Mouse (Mus musculus): ENCODE results near the gene Usp1. TPM values are rescaled to one million over a fixed set of nuclear protein-coding genes. Genes with fewer than 3 reads are reported as not detected.
A peak's percentile ranks its signal among the peaks of the same experiment; 100 is the strongest.

Gene Usp1
- total and polyA plus RNA-seq, 2 experiments from 2014 or later, result 16.6 to 34.1 TPM

- H3K9ac ChIP-seq, result no peak overlapping the region
- 93% methylated on average over 4 of the region's 4 CpGs for WGBS
- no peak for DNase-seq
These were observed 2.7 kb upstream of the Usp1 start for GRCm38 (mm10) chr4:98920896-98921295.

GRCm38 (mm10) chr4:98922061-98922642 is 1.5 kb upstream of the Usp1 start:
- 9% methylated on average over 18 of the region's 18 CpGs for WGBS
- no peak for TF ChIP-seq CTCF (IDR thresholded peaks at IDR 0.05; ENCODE audit: low read depth)
- H3K9me3 ChIP-seq (ENCODE audit: low read length), result no peaks in the 10 kb centered on the region
- H3K4me2 ChIP-seq (ENCODE audit: low read depth), result peak overlapping the region; percentile 78
- peak overlapping the region; percentile 93 for H3K4me3 ChIP-seq (ENCODE audit: low read depth, low read length)
- H3K27me3 ChIP-seq (ENCODE audit: insufficient read depth, low read length), result no peaks in the 10 kb centered on the region
- peak overlapping the region; percentile 72 for H3K9ac ChIP-seq
- peak overlapping the region; percentile 91 for H3K27ac ChIP-seq (ENCODE audit: low read depth, low read length)
- H3K4me1 ChIP-seq (ENCODE audit: insufficient read depth), result peaks cover 9% of the 10 kb centered on the region; the same call in 1 of the 2 replicates
- DNase-seq, result peak; percentile 34
- no peak; the same call in 1 of the 2 replicates for ATAC-seq
- no peaks in the 10 kb centered on the region for H3K36me3 ChIP-seq (ENCODE audit: insufficient read depth)

More at GRCm38 (mm10) chr4:98920896-98921295, 2.7 kb upstream of the Usp1 start:
- Histone ChIP-seq H3K27ac (ENCODE audit: low read depth, low read length) (no peak overlapping the region), H3K9me3 (ENCODE audit: low read length) (no peaks in the 10 kb centered on the region), H3K4me2 (ENCODE audit: low read depth) (no peak overlapping the region), H3K27me3 (ENCODE audit: insufficient read depth, low read length) (no peaks in the 10 kb centered on the region), H3K36me3 (ENCODE audit: insufficient read depth) (no peaks in the 10 kb centered on the region), H3K4me3 (ENCODE audit: low read depth, low read length) (no peak overlapping the region), H3K4me1 (ENCODE audit: insufficient read depth) (peaks cover 9% of the 10 kb centered on the region; the same call in 1 of the 2 replicates)
- TF ChIP-seq CTCF (IDR thresholded peaks at IDR 0.05; ENCODE audit: low read depth), result no peak
- no peak for ATAC-seq

- peak overlapping the region; percentile 93 for H3K4me3 ChIP-seq (ENCODE audit: low read depth, low read length)
- no peak for TF ChIP-seq CTCF (IDR thresholded peaks at IDR 0.05; ENCODE audit: low read depth)
- no peaks in the 10 kb centered on the region for H3K9me3 ChIP-seq (ENCODE audit: low read length)
- 2% methylated on average over 53 of the region's 53 CpGs for WGBS
- peak overlapping the region; percentile 100 for H3K27ac ChIP-seq (ENCODE audit: low read depth, low read length)
- H3K4me1 ChIP-seq (ENCODE audit: insufficient read depth), result peaks cover 9% of the 10 kb centered on the region; the same call in 1 of the 2 replicates
- H3K36me3 ChIP-seq (ENCODE audit: insufficient read depth), result no peaks in the 10 kb centered on the region
- peak overlapping the region; percentile 95 for H3K9ac ChIP-seq
- DNase-seq (peak; percentile 99), ATAC-seq (peak; percentile 94)
- H3K27me3 ChIP-seq (ENCODE audit: insufficient read depth, low read length), result no peaks in the 10 kb centered on the region
- peak overlapping the region; percentile 78 for H3K4me2 ChIP-seq (ENCODE audit: low read depth)
These were observed 705 bp upstream of the Usp1 start for GRCm38 (mm10) chr4:98922643-98923567.

GRCm38 (mm10) chr4:98924071-98924905 is 678 bp downstream of the Usp1 start:
- peak; percentile 6 for DNase-seq

GRCm38 (mm10) chr4:98924906-98925178 is 1.2 kb downstream of the Usp1 start:
- Histone ChIP-seq H3K9ac (peak overlapping the region; percentile 95; the same call in 1 of the 2 replicates), H3K36me3 (ENCODE audit: insufficient read depth) (peaks cover 3% of the 10 kb centered on the region; the same call in 1 of the 2 replicates), H3K9me3 (ENCODE audit: low read length) (no peaks in the 10 kb centered on the region), H3K27me3 (ENCODE audit: insufficient read depth, low read length) (no peaks in the 10 kb centered on the region), H3K4me3 (ENCODE audit: low read depth, low read length) (peak overlapping the region; percentile 93), H3K4me2 (ENCODE audit: low read depth) (peak overlapping the region; percentile 85), H3K27ac (ENCODE audit: low read depth, low read length) (no peak overlapping the region), H3K4me1 (ENCODE audit: insufficient read depth) (peaks cover 9% of the 10 kb centered on the region; the same call in 1 of the 2 replicates)
- ATAC-seq, result no peak
- no peak for TF ChIP-seq CTCF (IDR thresholded peaks at IDR 0.05; ENCODE audit: low read depth)
- WGBS, result 6% methylated on average over 2 of the region's 2 CpGs
- DNase-seq, result no peak

More at GRCm38 (mm10) chr4:98924071-98924905, 678 bp downstream of the Usp1 start:
- no peak for TF ChIP-seq CTCF (IDR thresholded peaks at IDR 0.05; ENCODE audit: low read depth)
- H3K27ac ChIP-seq (ENCODE audit: low read depth, low read length), result peak overlapping the region; percentile 100
- H3K36me3 ChIP-seq (ENCODE audit: insufficient read depth), result peaks cover 3% of the 10 kb centered on the region; the same call in 1 of the 2 replicates
- ATAC-seq, result no peak
- H3K9me3 ChIP-seq (ENCODE audit: low read length), result no peaks in the 10 kb centered on the region
- WGBS, result 2% methylated on average over 65 of the region's 66 CpGs
- H3K4me2 ChIP-seq (ENCODE audit: low read depth), result peak overlapping the region; percentile 85
- H3K27me3 ChIP-seq (ENCODE audit: insufficient read depth, low read length), result no peaks in the 10 kb centered on the region
- H3K9ac ChIP-seq, result peak overlapping the region; percentile 95
- H3K4me1 ChIP-seq (ENCODE audit: insufficient read depth), result peaks cover 9% of the 10 kb centered on the region; the same call in 1 of the 2 replicates
- peak overlapping the region; percentile 93 for H3K4me3 ChIP-seq (ENCODE audit: low read depth, low read length)

GRCm38 (mm10) chr4:98925250-98925781 is 1.7 kb downstream of the Usp1 start:
- ATAC-seq, result no peak
- Histone ChIP-seq H3K4me1 (ENCODE audit: insufficient read depth) (peaks cover 9% of the 10 kb centered on the region; the same call in 1 of the 2 replicates), H3K27me3 (ENCODE audit: insufficient read depth, low read length) (no peaks in the 10 kb centered on the region), H3K4me3 (ENCODE audit: low read depth, low read length) (no peak overlapping the region), H3K36me3 (ENCODE audit: insufficient read depth) (peaks cover 3% of the 10 kb centered on the region; the same call in 1 of the 2 replicates), H3K4me2 (ENCODE audit: low read depth) (peak overlapping the region; percentile 85; the same call in 1 of the 2 replicates), H3K27ac (ENCODE audit: low read depth, low read length) (no peak overlapping the region), H3K9ac (no peak overlapping the region), H3K9me3 (ENCODE audit: low read length) (no peaks in the 10 kb centered on the region)
- DNase-seq, result no peak
- no peak for TF ChIP-seq CTCF (IDR thresholded peaks at IDR 0.05; ENCODE audit: low read depth)
- 14% methylated on average over 6 of the region's 6 CpGs for WGBS
